Mouse (Mus musculus): ENCODE data around the gene Smurf2.

- no peak for TF ChIP-seq CTCF (conservative IDR thresholded peaks at IDR 0.05; ENCODE audit: insufficient read depth, insufficient read length, low read depth, low read length)
- TF ChIP-seq POLR2A (IDR thresholded peaks at IDR 0.05; ENCODE audit: low read depth, low read length) = no peak
These were observed 102.2 kb downstream of the Smurf2 start for GRCm38 (mm10) chr11:106818341-106818740.
